Mouse (Mus musculus): ENCODE results near the gene Pgbd5.
A peak's percentile ranks its signal among the peaks of the same experiment; 100 is the strongest.

The Pgbd5 gene

GRCm38 (mm10) chr8:124391191-124391590 lies 48.3 kb downstream of the Pgbd5 start:
- Histone ChIP-seq H3K36me3 (ENCODE audit: control insufficient read depth, insufficient read depth, low read length, poor library complexity, severe bottlenecking) (no peaks in the 10 kb centered on the region), H3K27me3 (ENCODE audit: control insufficient read depth, insufficient read depth, low read length, poor library complexity, severe bottlenecking) (no peaks in the 10 kb centered on the region)
- DNase-seq (ENCODE audit: low read depth, low spot score): no peak

- no peaks in the 10 kb centered on the region for H3K36me3 ChIP-seq (ENCODE audit: control insufficient read depth, insufficient read depth, low read length, poor library complexity, severe bottlenecking)
- DNase-seq (ENCODE audit: low read depth, low spot score): no peak
- H3K27me3 ChIP-seq (ENCODE audit: control insufficient read depth, insufficient read depth, low read length, poor library complexity, severe bottlenecking): no peaks in the 10 kb centered on the region
Observed at GRCm38 (mm10) chr8:124389495-124389894, 50.0 kb downstream of the Pgbd5 start.

- H3K27me3 ChIP-seq (ENCODE audit: control insufficient read depth, insufficient read depth, low read length, poor library complexity, severe bottlenecking): no peaks in the 10 kb centered on the region
- no peak for DNase-seq (ENCODE audit: low read depth, low spot score)
- H3K36me3 ChIP-seq (ENCODE audit: control insufficient read depth, insufficient read depth, low read length, poor library complexity, severe bottlenecking): no peaks in the 10 kb centered on the region
Observed at GRCm38 (mm10) chr8:124386225-124386899, 53.1 kb downstream of the Pgbd5 start.

- Histone ChIP-seq H3K36me3 (ENCODE audit: control insufficient read depth, insufficient read depth, low read length, poor library complexity, severe bottlenecking) (no peaks in the 10 kb centered on the region), H3K27me3 (ENCODE audit: control insufficient read depth, insufficient read depth, low read length, poor library complexity, severe bottlenecking) (no peaks in the 10 kb centered on the region)
- DNase-seq (ENCODE audit: low read depth, low spot score): no peak
Observed at GRCm38 (mm10) chr8:124384336-124384735, 55.1 kb downstream of the Pgbd5 start.

- Histone ChIP-seq H3K36me3 (ENCODE audit: control insufficient read depth, insufficient read depth, low read length, poor library complexity, severe bottlenecking) (no peaks in the 10 kb centered on the region), H3K27me3 (ENCODE audit: control insufficient read depth, insufficient read depth, low read length, poor library complexity, severe bottlenecking) (no peaks in the 10 kb centered on the region)
- DNase-seq (ENCODE audit: low read depth, low spot score): no peak
Observed at GRCm38 (mm10) chr8:124382235-124382634, 57.2 kb downstream of the Pgbd5 start.

- Histone ChIP-seq H3K27me3 (ENCODE audit: control insufficient read depth, insufficient read depth, low read length, poor library complexity, severe bottlenecking) (no peaks in the 10 kb centered on the region), H3K36me3 (ENCODE audit: control insufficient read depth, insufficient read depth, low read length, poor library complexity, severe bottlenecking) (no peaks in the 10 kb centered on the region)
- DNase-seq (ENCODE audit: low read depth, low spot score): no peak
Observed at GRCm38 (mm10) chr8:124379289-124379688, 60.2 kb downstream of the Pgbd5 start.

GRCm38 (mm10) chr8:124376406-124376805 lies 63.1 kb downstream of the Pgbd5 start:
- DNase-seq (ENCODE audit: low read depth, low spot score): no peak
- Histone ChIP-seq H3K27me3 (ENCODE audit: control insufficient read depth, insufficient read depth, low read length, poor library complexity, severe bottlenecking) (no peaks in the 10 kb centered on the region), H3K36me3 (ENCODE audit: control insufficient read depth, insufficient read depth, low read length, poor library complexity, severe bottlenecking) (no peaks in the 10 kb centered on the region)

GRCm38 (mm10) chr8:124375727-124376126 lies 63.7 kb downstream of the Pgbd5 start:
- DNase-seq (ENCODE audit: low read depth, low spot score): no peak
- Histone ChIP-seq H3K36me3 (ENCODE audit: control insufficient read depth, insufficient read depth, low read length, poor library complexity, severe bottlenecking) (no peaks in the 10 kb centered on the region), H3K27me3 (ENCODE audit: control insufficient read depth, insufficient read depth, low read length, poor library complexity, severe bottlenecking) (no peaks in the 10 kb centered on the region)

- no peak for DNase-seq (ENCODE audit: low read depth, low spot score)
- Histone ChIP-seq H3K36me3 (ENCODE audit: control insufficient read depth, insufficient read depth, low read length, poor library complexity, severe bottlenecking) (no peaks in the 10 kb centered on the region), H3K27me3 (ENCODE audit: control insufficient read depth, insufficient read depth, low read length, poor library complexity, severe bottlenecking) (no peaks in the 10 kb centered on the region)
Observed at GRCm38 (mm10) chr8:124375168-124375567, 64.3 kb downstream of the Pgbd5 start.

- Histone ChIP-seq H3K36me3 (ENCODE audit: control insufficient read depth, insufficient read depth, low read length, poor library complexity, severe bottlenecking) (no peaks in the 10 kb centered on the region), H3K27me3 (ENCODE audit: control insufficient read depth, insufficient read depth, low read length, poor library complexity, severe bottlenecking) (no peaks in the 10 kb centered on the region)
- no peak for DNase-seq (ENCODE audit: low read depth, low spot score)
Observed at GRCm38 (mm10) chr8:124373753-124374152, 65.7 kb downstream of the Pgbd5 start.

GRCm38 (mm10) chr8:124371410-124372123 lies 67.9 kb downstream of the Pgbd5 start:
- no peaks in the 10 kb centered on the region for H3K27me3 ChIP-seq (ENCODE audit: control insufficient read depth, insufficient read depth, low read length, poor library complexity, severe bottlenecking)
- no peaks in the 10 kb centered on the region for H3K36me3 ChIP-seq (ENCODE audit: control insufficient read depth, insufficient read depth, low read length, poor library complexity, severe bottlenecking)
- no peak for DNase-seq (ENCODE audit: low read depth, low spot score)

GRCm38 (mm10) chr8:124370422-124371183 lies 68.9 kb downstream of the Pgbd5 start:
- Histone ChIP-seq H3K27me3 (ENCODE audit: control insufficient read depth, insufficient read depth, low read length, poor library complexity, severe bottlenecking) (no peaks in the 10 kb centered on the region), H3K36me3 (ENCODE audit: control insufficient read depth, insufficient read depth, low read length, poor library complexity, severe bottlenecking) (no peaks in the 10 kb centered on the region)

GRCm38 (mm10) chr8:124368213-124368612 lies 71.2 kb downstream of the Pgbd5 start:
- Histone ChIP-seq H3K27me3 (ENCODE audit: control insufficient read depth, insufficient read depth, low read length, poor library complexity, severe bottlenecking) (no peaks in the 10 kb centered on the region), H3K36me3 (ENCODE audit: control insufficient read depth, insufficient read depth, low read length, poor library complexity, severe bottlenecking) (no peaks in the 10 kb centered on the region)
- DNase-seq (ENCODE audit: low read depth, low spot score): peak; percentile 75

More at GRCm38 (mm10) chr8:124370422-124371183, 68.9 kb downstream of the Pgbd5 start:
- DNase-seq (ENCODE audit: low read depth, low spot score): no peak

GRCm38 (mm10) chr8:124363337-124363736 lies 76.1 kb downstream of the Pgbd5 start:
- no peak for DNase-seq (ENCODE audit: low read depth, low spot score)
- no peaks in the 10 kb centered on the region for H3K36me3 ChIP-seq (ENCODE audit: control insufficient read depth, insufficient read depth, low read length, poor library complexity, severe bottlenecking)

GRCm38 (mm10) chr8:124362589-124362988 lies 76.9 kb downstream of the Pgbd5 start:
- DNase-seq (ENCODE audit: low read depth, low spot score): no peak
- no peaks in the 10 kb centered on the region for H3K27me3 ChIP-seq (ENCODE audit: control insufficient read depth, insufficient read depth, low read length, poor library complexity, severe bottlenecking)
- H3K36me3 ChIP-seq (ENCODE audit: control insufficient read depth, insufficient read depth, low read length, poor library complexity, severe bottlenecking): no peaks in the 10 kb centered on the region

More at GRCm38 (mm10) chr8:124363337-124363736, 76.1 kb downstream of the Pgbd5 start:
- H3K27me3 ChIP-seq (ENCODE audit: control insufficient read depth, insufficient read depth, low read length, poor library complexity, severe bottlenecking): no peaks in the 10 kb centered on the region

Measured in splenic B cell, adult 2 months (primary cell).